Comparison of ENCODE assay signal across 8 mouse cellular contexts in the genomic region with DNA sequence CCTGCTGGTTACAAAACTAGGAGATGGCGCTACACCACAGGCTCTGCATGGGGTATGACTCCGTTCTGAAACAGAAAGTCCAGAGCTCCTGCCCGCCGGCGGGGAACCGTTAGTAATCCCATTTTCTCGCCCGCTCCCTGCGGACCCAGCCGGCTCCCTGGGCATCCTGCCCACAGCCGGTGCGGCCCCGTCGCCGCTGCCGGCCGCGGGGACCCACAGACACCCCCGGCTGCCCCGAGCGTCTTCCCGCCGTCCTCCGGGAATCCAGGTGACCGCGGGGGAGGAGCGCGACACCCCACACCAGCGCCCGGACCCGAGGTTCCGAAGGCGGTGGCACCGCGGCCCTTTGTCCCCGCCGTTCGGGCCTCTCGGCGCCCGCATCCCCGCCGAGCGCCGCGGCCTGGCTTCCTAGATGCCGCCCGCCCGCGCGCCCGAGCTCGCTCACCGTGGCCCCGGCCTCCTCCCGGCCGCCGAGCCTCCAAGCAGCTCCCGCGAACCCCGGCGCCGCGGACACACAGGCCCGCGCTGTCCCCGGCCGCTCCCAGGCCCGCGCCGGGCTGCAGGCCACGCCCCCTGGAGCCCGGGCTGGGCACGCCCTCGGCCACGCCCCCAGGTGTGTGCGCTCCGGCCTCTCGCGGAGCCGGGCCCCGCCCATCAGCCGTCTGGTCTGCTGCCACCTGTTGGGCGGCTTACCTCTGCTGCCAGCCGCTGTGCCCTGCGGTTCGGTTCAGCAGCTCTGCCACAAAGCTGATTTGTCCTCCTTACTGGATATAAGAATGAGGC. TPM values are rescaled to one million over a fixed set of nuclear protein-coding genes. Genes with fewer than 3 reads are reported as not detected.
DNase-seq lines count a peak whose midpoint lies in the region; ATAC-seq and TF ChIP-seq lines count a peak whose summit lies in the region.

Twsg1 (minus strand) TSS at position 605 of the 783 bp plus-strand sequence.

- no peaks in the 10 kb centered on the region for H3K27me3 ChIP-seq in G1E (ENCODE audit: insufficient read depth, low read length)
- no peaks in the 10 kb centered on the region for H3K27me3 ChIP-seq in forebrain, postnatal 0 days (ENCODE audit: insufficient read depth, low read length)
- no peaks in the 10 kb centered on the region for H3K27me3 ChIP-seq in lung, embryonic 15.5 days

- peak; percentile 94 for DNase-seq in G1E (ENCODE audit: low spot score)
- DNase-seq in cerebellum, adult 18-20 months = peak; percentile 97 to 100
- DNase-seq in forebrain, postnatal 0 days = peak; percentile 88
- DNase-seq in heart, postnatal 4 days = peak; percentile 97
- DNase-seq in layer of hippocampus, adult 8-10 months (ENCODE audit: low spot score in 2 of 2) = peak; percentile 78 to 86
- DNase-seq in ovary, adult 18-20 months (ENCODE audit: low spot score) = peak; percentile 91
- peak; percentile 93 for DNase-seq in thymus, postnatal 0 days (ENCODE audit: low spot score)

- 5% methylated on average over 84 of the region's 87 CpGs for WGBS in forebrain, postnatal 0 days
- WGBS in lung, embryonic 15.5 days = under 1% methylated on average over 74 of the region's 87 CpGs

- H3K36me3 ChIP-seq in G1E (replicated peaks) = peaks cover 28% of the 10 kb centered on the region
- H3K36me3 ChIP-seq in forebrain, postnatal 0 days (ENCODE audit: insufficient read depth) = peaks cover 14% of the 10 kb centered on the region
- 0 out of 2 replicates have a peak, but pooled peaks cover 10% of the 10 kb centered on the region for H3K36me3 ChIP-seq in lung, embryonic 15.5 days

- ATAC-seq in G1E (ENCODE audit: extremely low read depth, insufficient number of reproducible peaks, low FRiP score, poor library complexity, severe bottlenecking) = peak; percentile 60
- ATAC-seq in forebrain, postnatal 0 days = peak; percentile 95
- ATAC-seq in lung, embryonic 15.5 days (ENCODE audit: borderline replicate concordance, extremely low read depth, low FRiP score, low TSS enrichment) = peak; percentile 98

- peaks cover 64% of the 10 kb centered on the region for H3K4me1 ChIP-seq in G1E (ENCODE audit: insufficient read depth, low read depth, low read length)
- H3K4me1 ChIP-seq in forebrain, postnatal 0 days (ENCODE audit: insufficient read depth) = no peaks in the 10 kb centered on the region
- H3K4me1 ChIP-seq in lung, embryonic 15.5 days = peaks cover 13% of the 10 kb centered on the region

- peak within 1 kb of the TSS; percentile 51 for H3K4me2 ChIP-seq in forebrain, postnatal 0 days (ENCODE audit: low read depth)
- peak within 1 kb of the TSS; percentile 66 for H3K4me2 ChIP-seq in lung, embryonic 15.5 days

- peak within 1 kb of the TSS; percentile 84 for H3K27ac ChIP-seq in forebrain, postnatal 0 days (ENCODE audit: low read depth, low read length)
- peak within 1 kb of the TSS; percentile 93 for H3K27ac ChIP-seq in lung, embryonic 15.5 days

- peak within 1 kb of the TSS; percentile 85 for H3K4me3 ChIP-seq in G1E (ENCODE audit: low read depth, low read length)
- peak within 1 kb of the TSS; percentile 93 for H3K4me3 ChIP-seq in forebrain, postnatal 0 days (ENCODE audit: low read depth, low read length)
- peak within 1 kb of the TSS; percentile 94 for H3K4me3 ChIP-seq in lung, embryonic 15.5 days

- TF ChIP-seq CTCF in G1E (IDR thresholded peaks at IDR 0.05; ENCODE audit: low read depth, low read length) = no peak
- TF ChIP-seq CTCF in forebrain, postnatal 0 days (IDR thresholded peaks at IDR 0.05; ENCODE audit: low read depth) = peak; percentile 65

- peak within 1 kb of the TSS; percentile 98 for H3K9ac ChIP-seq in forebrain, postnatal 0 days
- H3K9ac ChIP-seq in lung, embryonic 15.5 days = peak within 1 kb of the TSS; percentile 96

- no peaks in the 10 kb centered on the region for H3K9me3 ChIP-seq in G1E (replicated peaks)
- H3K9me3 ChIP-seq in forebrain, postnatal 0 days (ENCODE audit: low read length) = no peaks in the 10 kb centered on the region
- no peaks in the 10 kb centered on the region for H3K9me3 ChIP-seq in lung, embryonic 15.5 days

RNA-seq across cellular contexts. Expression of gene Twsg1, which starts in this region (rescaled TPM):
- total RNA-seq in G1E (2014; fragmentation: Nextera tagmentation) (45.0 and 46.0 TPM in 2 replicates), G1E (2017) (27.5 and 28.8 TPM in 2 replicates)
- polyA plus RNA-seq in G1E (2012) = 24.2 and 31.6 TPM in 2 replicates
- 42.1 and 50.2 TPM in 2 replicates for total RNA-seq in forebrain, postnatal 0 days (2014; rRNA removed)
- polyA plus RNA-seq in forebrain, postnatal 0 days (2015; fragmentation: Nextera tagmentation; extraction: Ambion mirVana) = 38.1 and 46.1 TPM in 2 replicates
- 10 to 100 TPM; 80.3 to 81.0 TPM for total RNA-seq in heart, postnatal 4 days (2021)
- 10 to 100 TPM; 28.9 to 40.8 (median 31.2) TPM for total RNA-seq in layer of hippocampus, adult 8-10 months (2022)
- polyA plus RNA-seq in lung, embryonic 15.5 days (2015; fragmentation: Nextera tagmentation; extraction: Ambion mirVana) = 128 and 130 TPM in 2 replicates
- polyA plus RNA-seq in thymus, postnatal 0 days (2015; fragmentation: Nextera tagmentation; extraction: Ambion mirVana) = 66.4 and 68.7 TPM in 2 replicates

Comparison
In these comparisons a context has a peak if more than half of its experiments do, and no peak if none do; other contexts are left out.
1. Peak in every context shown above with its lines: DNase-seq, ATAC-seq, H3K4me3 ChIP-seq and H3K27ac ChIP-seq.